Mouse (Mus musculus) lung, postnatal 0 days (tissue): ENCODE measurements around the gene Mfn2. TPM values are rescaled to one million over a fixed set of nuclear protein-coding genes. Genes with fewer than 3 reads are reported as not detected.

Experiments
- ATAC-seq: fragments of 200-750 bp; cut with Nextera tagmentation; 2 replicates; pipeline ENCODE4 v1.8.0; 2017; ENCODE audit warnings: moderate library complexity
- DNase-seq: peaks from one replicate; pipeline ENCODE4 v3.0.0-alpha.2; 2016; ENCODE audit warnings: low spot score
- H3K27ac ChIP-seq: fragments of 300-500 bp; sonication (generic); 2 replicates; pipeline ENCODE4 v1.5.1; 2014; ENCODE audit warnings: antibody characterized with exemption, mild to moderate bottlenecking, low read length, mixed read lengths
- H3K27me3 ChIP-seq: fragments of 300-500 bp; sonication (generic); replicated peaks from 2 replicates; pipeline ENCODE4 v1.6.1; 2014; ENCODE audit warnings: low read length, mixed read lengths; ENCODE audit not compliant: insufficient read depth
- H3K36me3 ChIP-seq: fragments of 300-500 bp; sonication (generic); 2 replicates; pipeline ENCODE4 v1.6.1; 2014; ENCODE audit warnings: low read length, mixed read lengths; ENCODE audit not compliant: insufficient read depth
- H3K4me1 ChIP-seq: fragments of 300-500 bp; sonication (generic); 2 replicates; pipeline ENCODE4 v1.6.1; 2014; ENCODE audit warnings: antibody characterized with exemption, low read depth, low read length, mixed read lengths; ENCODE audit not compliant: insufficient read depth
- H3K4me2 ChIP-seq: fragments of 300-500 bp; sonication (generic); replicated peaks from 2 replicates; pipeline ENCODE4 v1.6.1; 2014; ENCODE audit warnings: low read depth, mild to moderate bottlenecking, low read length, moderate library complexity, mixed read lengths
- H3K4me3 ChIP-seq: fragments of 300-500 bp; sonication (generic); 2 replicates; pipeline ENCODE4 v1.5.1; 2014; ENCODE audit warnings: low read depth, low read length
- H3K9ac ChIP-seq: fragments of 300-500 bp; sonication (generic); replicated peaks from 2 replicates; pipeline ENCODE4 v1.6.1; 2014; ENCODE audit warnings: low read depth, mild to moderate bottlenecking
- H3K9me3 ChIP-seq: fragments of 300-500 bp; sonication (generic); 2 replicates; pipeline ENCODE4 v1.6.1; 2016; ENCODE audit warnings: low read length, mixed read lengths
- CTCF ChIP-seq: IDR thresholded peaks from 2 replicates; pipeline ENCODE4 v1.5.1; 2016; ENCODE audit warnings: antibody characterized with exemption, mild to moderate bottlenecking
- EP300 ChIP-seq: IDR thresholded peaks from 2 replicates; pipeline ENCODE4 v1.6.1; 2016; ENCODE audit warnings: antibody characterized with exemption, mild to moderate bottlenecking, control low read depth
- WGBS: fragments of 180-500 bp; shearing (Covaris S2); extraction: QIAGEN DNeasy Blood & Tissue Kit; methylation state at CpG from one replicate; pipeline ENCODE4 v1.1.7; 2014; 5-methylcytosine and 5-hydroxymethylcytosine counted together
- polyA plus RNA-seq: library from polyadenylated mRNA; unstranded; fragments of >200 nt; fragmentation: Nextera tagmentation; extraction: Ambion mirVana; gene quantifications from 2 replicates; pipeline ENCODE4 v1.2.1, GENCODE M21; 2015

The Mfn2 gene
- polyA plus RNA-seq, 1 experiment from 2014 or later, result 19.7 TPM

DNA sequence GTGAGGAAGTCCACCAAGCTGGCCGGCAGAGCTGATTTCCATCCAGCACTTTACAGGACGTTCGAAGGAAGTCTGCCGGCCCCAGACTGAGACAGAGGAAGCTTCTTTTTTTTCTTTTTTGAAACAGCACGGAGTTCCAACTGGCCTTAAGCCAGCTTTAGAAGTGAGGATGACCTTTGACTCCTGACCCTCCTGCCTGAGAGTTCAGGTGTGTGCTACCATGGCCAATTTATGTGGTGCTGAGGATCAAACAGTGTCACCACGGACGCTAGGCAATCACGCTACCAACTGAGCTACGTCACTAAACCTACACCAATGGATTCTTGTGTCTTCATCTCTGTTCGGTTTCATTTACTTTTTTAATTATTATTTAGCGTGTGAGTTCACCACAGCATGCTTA lies 17.8 kb upstream of the Mfn2 start:
- DNase-seq (no peak), ATAC-seq (no peak)
- Histone ChIP-seq H3K27ac (no peak overlapping the region), H3K36me3 (peaks cover 6% of the 10 kb centered on the region; the same call in 1 of the 2 replicates), H3K4me2 (no peak overlapping the region), H3K9me3 (no peaks in the 10 kb centered on the region), H3K4me1 (no peaks in the 10 kb centered on the region), H3K9ac (no peak overlapping the region), H3K4me3 (no peak overlapping the region), H3K27me3 (no peaks in the 10 kb centered on the region)
- WGBS, result 68% methylated on average over 11 of the region's 11 CpGs
- TF ChIP-seq EP300, result no peak
- no peak for TF ChIP-seq CTCF

DNA sequence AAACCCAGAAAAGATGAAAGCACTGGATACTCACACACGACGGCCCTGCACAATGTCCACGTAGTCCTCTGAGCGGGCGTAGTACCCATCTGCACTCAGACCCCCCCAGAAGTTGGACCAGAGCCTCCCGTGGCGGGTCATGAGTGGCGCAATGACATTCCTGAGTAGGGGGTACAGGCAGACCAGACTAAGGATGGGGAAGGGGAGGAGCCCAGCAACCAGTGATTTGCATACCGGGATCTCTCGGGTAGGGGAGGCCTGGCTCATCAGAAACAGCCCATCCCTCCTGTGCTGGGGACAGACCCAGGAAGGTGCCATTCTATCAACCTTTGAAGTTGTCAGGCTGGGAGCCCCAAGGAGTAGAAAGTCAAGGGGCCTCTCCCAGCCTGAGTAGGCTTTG lies 16.5 kb upstream of the Mfn2 start:
- TF ChIP-seq EP300, result no peak
- TF ChIP-seq CTCF, result no peak
- H3K4me1 ChIP-seq, result no peaks in the 10 kb centered on the region
- no peaks in the 10 kb centered on the region for H3K27me3 ChIP-seq
- DNase-seq (no peak), ATAC-seq (no peak)
- no peak overlapping the region for H3K4me2 ChIP-seq
- H3K4me3 ChIP-seq, result no peak overlapping the region
- 36% methylated on average over 8 of the region's 10 CpGs for WGBS
- H3K9ac ChIP-seq, result no peak overlapping the region
- no peaks in the 10 kb centered on the region for H3K9me3 ChIP-seq
- peaks cover 6% of the 10 kb centered on the region; the same call in 1 of the 2 replicates for H3K36me3 ChIP-seq
- no peak overlapping the region for H3K27ac ChIP-seq

DNA sequence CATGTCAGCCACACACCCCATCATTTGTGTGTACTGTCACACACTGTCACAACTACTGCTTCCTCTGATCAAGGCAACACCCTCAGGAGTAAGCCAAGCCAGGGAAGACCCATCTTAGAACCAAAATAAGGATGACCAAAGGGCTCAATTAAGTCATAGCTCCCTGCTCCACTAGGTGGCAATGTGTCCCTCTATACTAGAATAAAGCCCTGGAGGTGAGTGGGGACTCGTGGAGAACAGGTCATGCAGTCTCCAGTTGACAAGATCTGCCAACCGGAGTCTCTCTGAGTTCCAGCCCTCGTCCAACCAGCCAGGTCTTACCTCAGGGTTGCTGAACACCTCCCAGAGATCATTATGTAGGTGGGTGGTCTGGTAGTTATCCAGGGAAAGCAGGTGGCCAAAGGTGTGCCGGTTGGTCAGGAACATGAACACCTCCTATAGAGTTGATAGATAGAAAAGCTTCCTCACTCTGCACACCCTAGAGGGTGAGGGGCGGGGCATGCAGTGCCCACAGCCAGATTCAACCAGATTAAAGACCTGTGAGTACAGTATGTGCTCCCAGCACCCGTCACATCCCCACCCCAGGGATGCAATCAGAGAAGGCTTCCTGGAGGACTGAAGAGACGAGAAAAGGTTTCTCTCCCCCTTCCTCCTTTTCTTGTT lies 14.1 kb upstream of the Mfn2 start:
- peaks cover 6% of the 10 kb centered on the region; the same call in 1 of the 2 replicates for H3K36me3 ChIP-seq
- ATAC-seq, result peak; percentile 58; the same call in 1 of the 2 replicates
- no peaks in the 10 kb centered on the region for H3K27me3 ChIP-seq
- no peaks in the 10 kb centered on the region for H3K9me3 ChIP-seq
- H3K4me2 ChIP-seq, result no peak overlapping the region
- 51% methylated on average over 7 of the region's 7 CpGs for WGBS
- H3K4me3 ChIP-seq, result no peak overlapping the region
- DNase-seq, result peak; percentile 70
- no peak overlapping the region for H3K27ac ChIP-seq
- TF ChIP-seq EP300 (no peak), CTCF (peak; percentile 80)
- no peaks in the 10 kb centered on the region for H3K4me1 ChIP-seq
- no peak overlapping the region for H3K9ac ChIP-seq

DNA sequence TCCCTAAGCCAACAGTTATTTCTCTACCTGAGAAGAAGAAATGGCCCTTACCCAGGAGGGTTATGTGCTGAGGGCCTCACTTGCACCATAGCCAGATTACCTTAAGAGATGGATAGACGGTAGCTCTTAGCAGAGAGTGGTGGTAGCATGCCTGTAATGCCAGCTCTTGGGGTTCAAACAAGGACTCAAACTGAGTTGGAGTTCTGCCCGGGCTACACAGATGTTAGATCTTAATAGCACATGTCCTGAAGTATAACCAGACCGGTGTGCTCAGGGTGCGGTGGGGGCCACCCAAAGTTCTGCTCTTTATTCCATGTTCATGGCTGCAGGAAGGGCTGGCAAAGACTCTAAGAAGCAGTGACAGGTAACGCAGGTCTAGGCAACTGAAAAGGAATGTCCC lies 5.0 kb upstream of the Mfn2 start:
- Histone ChIP-seq H3K9me3 (no peaks in the 10 kb centered on the region), H3K9ac (no peak overlapping the region), H3K27me3 (no peaks in the 10 kb centered on the region), H3K4me2 (no peak overlapping the region), H3K36me3 (no peaks in the 10 kb centered on the region), H3K27ac (no peak overlapping the region), H3K4me3 (no peak overlapping the region), H3K4me1 (no peaks in the 10 kb centered on the region)
- DNase-seq (no peak), ATAC-seq (no peak)
- no peak for TF ChIP-seq EP300
- no peak for TF ChIP-seq CTCF
- 79% methylated on average over 5 of the region's 5 CpGs for WGBS

DNA sequence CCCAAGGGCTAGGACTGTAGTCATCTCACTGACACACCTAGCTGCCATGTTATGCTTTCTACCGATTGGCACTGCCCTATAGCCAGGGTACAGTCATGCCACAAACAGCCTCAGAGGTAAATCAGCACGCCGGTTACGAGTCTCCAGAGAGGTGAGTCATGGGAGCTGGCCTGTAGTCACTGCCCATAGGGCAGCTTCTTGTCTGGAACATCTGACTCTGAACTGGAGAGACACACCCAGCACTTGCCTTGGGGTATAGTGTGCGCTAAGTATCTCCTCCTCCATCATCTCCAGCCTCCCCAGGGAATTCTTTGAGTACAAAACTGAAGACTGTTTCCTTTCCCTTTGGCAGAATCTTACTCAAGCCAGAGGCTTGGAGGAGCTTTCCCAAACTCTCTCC lies 1.7 kb upstream of the Mfn2 start:
- ATAC-seq (no peak), DNase-seq (peak; percentile 21)
- no peaks in the 10 kb centered on the region for H3K27me3 ChIP-seq
- no peak overlapping the region for H3K27ac ChIP-seq
- no peak overlapping the region for H3K4me3 ChIP-seq
- H3K9me3 ChIP-seq, result no peaks in the 10 kb centered on the region
- no peak overlapping the region for H3K9ac ChIP-seq
- 0 out of 2 replicates have a peak, but pooled peaks cover 4% of the 10 kb centered on the region for H3K4me1 ChIP-seq
- no peaks in the 10 kb centered on the region for H3K36me3 ChIP-seq
- TF ChIP-seq EP300 (no peak), CTCF (no peak)
- no peak overlapping the region for H3K4me2 ChIP-seq
- 70% methylated on average over 5 of the region's 5 CpGs for WGBS

DNA sequence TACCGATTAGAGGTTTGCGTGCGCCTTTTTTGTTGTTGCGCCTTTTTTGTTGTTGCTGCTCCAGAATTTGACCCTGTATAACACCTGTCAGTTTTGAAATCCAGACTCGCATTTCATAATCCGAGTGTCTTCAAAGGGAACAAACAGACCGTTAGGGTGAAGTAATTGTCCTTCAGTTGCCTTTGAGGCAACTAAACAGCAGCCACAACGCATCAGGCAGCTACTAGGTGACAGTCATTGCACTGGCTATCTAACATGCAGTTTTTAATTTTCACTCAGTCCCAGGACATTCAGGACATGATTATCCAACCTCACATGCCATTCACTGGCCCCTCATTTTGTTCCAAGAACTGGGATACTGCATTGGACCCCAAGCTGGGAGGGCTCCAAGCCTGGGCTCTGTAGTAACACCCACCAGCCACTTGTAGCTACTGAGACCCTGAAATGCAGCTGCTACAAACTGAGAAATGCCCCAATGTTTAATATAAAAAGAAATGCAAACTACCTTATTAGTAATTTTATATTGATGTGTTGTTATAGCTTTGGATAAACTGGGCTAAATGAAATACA lies 671 bp upstream of the Mfn2 start:
- H3K27me3 ChIP-seq, result no peaks in the 10 kb centered on the region
- 3% methylated on average over 8 of the region's 8 CpGs for WGBS
- H3K9ac ChIP-seq, result no peak overlapping the region; the same call in 1 of the 2 replicates
- H3K27ac ChIP-seq, result no peak overlapping the region
- TF ChIP-seq EP300 (no peak), CTCF (no peak)
- H3K4me2 ChIP-seq, result peak overlapping the region; percentile 77
- H3K4me3 ChIP-seq, result peak overlapping the region; percentile 94
- DNase-seq (no peak), ATAC-seq (peak; percentile 29)
- 0 out of 2 replicates have a peak, but pooled peaks cover 4% of the 10 kb centered on the region for H3K4me1 ChIP-seq
- 0 out of 2 replicates have a peak, but pooled peaks cover 3% of the 10 kb centered on the region for H3K36me3 ChIP-seq
- no peaks in the 10 kb centered on the region for H3K9me3 ChIP-seq
